Mouse (Mus musculus) midbrain, embryonic 12.5 days (tissue): ENCODE results near the gene St6gal2. TPM values are rescaled to one million over a fixed set of nuclear protein-coding genes. Genes with fewer than 3 reads are reported as not detected.

ENCODE experiments used
- ATAC-seq: fragments of 200-750 bp; cut with Nextera tagmentation; 2 replicates; pipeline ENCODE4 v1.8.0; 2017; ENCODE audit warnings: low read depth, moderate TSS enrichment, moderate library complexity; ENCODE audit not compliant: low FRiP score
- H3K27ac ChIP-seq: fragments of 300-500 bp; sonication (generic); replicated peaks from 2 replicates; pipeline ENCODE4 v1.5.1; 2016; ENCODE audit warnings: mild to moderate bottlenecking
- H3K27me3 ChIP-seq: fragments of 300-500 bp; sonication (generic); 2 replicates; pipeline ENCODE4 v1.6.1; 2016; ENCODE audit warnings: mild to moderate bottlenecking
- H3K36me3 ChIP-seq: fragments of 300-500 bp; sonication (generic); 2 replicates; pipeline ENCODE4 v1.6.1; 2016
- H3K4me1 ChIP-seq: fragments of 300-500 bp; sonication (generic); 2 replicates; pipeline ENCODE4 v1.6.1; 2016
- H3K4me2 ChIP-seq: fragments of 300-500 bp; sonication (generic); replicated peaks from 2 replicates; pipeline ENCODE4 v1.6.1; 2016; ENCODE audit warnings: mild to moderate bottlenecking, moderate library complexity
- H3K4me3 ChIP-seq: fragments of 300-500 bp; sonication (generic); 2 replicates; pipeline ENCODE4 v1.5.1; 2016; ENCODE audit warnings: mild to moderate bottlenecking
- H3K9ac ChIP-seq: fragments of 300-500 bp; sonication (generic); replicated peaks from 2 replicates; pipeline ENCODE4 v1.6.1; 2016; ENCODE audit warnings: mild to moderate bottlenecking, moderate library complexity
- H3K9me3 ChIP-seq: fragments of 300-500 bp; sonication (generic); 2 replicates; pipeline ENCODE4 v1.6.1; 2016; ENCODE audit warnings: mild to moderate bottlenecking
- WGBS: fragments of 180-500 bp; shearing (Covaris S2); methylation state at CpG from one replicate; pipeline ENCODE4 v1.1.7; 2016; 5-methylcytosine and 5-hydroxymethylcytosine counted together
- polyA plus RNA-seq: library from polyadenylated mRNA; unstranded; fragments of >200 nt; fragmentation: Nextera tagmentation; extraction: Ambion mirVana; gene quantifications from 2 replicates; pipeline ENCODE4 v1.2.1, GENCODE M21; 2016

Gene St6gal2
- polyA plus RNA-seq, 1 experiment from 2014 or later: 10.8 TPM

DNA sequence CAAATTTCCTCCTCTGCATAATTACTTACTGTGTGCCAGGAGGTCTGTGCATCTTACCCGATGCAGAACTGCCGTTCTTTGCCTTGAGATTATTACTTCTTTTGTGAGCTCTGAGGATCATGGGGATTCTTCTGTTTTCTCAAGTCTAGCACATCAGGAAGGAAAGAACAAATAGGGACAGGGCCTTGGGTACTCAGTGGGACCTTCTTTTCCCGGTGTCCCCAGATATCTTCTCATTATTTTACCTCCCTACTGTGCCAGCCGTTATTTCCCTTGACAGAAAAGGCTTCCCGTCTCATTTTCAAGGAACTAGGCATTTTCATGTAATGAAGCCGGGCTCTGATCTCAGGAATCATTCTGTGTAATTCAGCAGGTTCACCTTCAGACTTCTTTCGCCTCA is 34.2 kb downstream of the St6gal2 start:
- H3K4me3 ChIP-seq: no peak overlapping the region
- no peak overlapping the region for H3K9ac ChIP-seq
- H3K4me2 ChIP-seq: no peak overlapping the region
- ATAC-seq: no peak
- H3K36me3 ChIP-seq: peaks cover 5% of the 10 kb centered on the region
- H3K9me3 ChIP-seq: no peaks in the 10 kb centered on the region
- no peak overlapping the region for H3K27ac ChIP-seq
- WGBS: 79% methylated on average over 7 of the region's 7 CpGs
- H3K27me3 ChIP-seq: no peaks in the 10 kb centered on the region
- H3K4me1 ChIP-seq: no peaks in the 10 kb centered on the region

DNA sequence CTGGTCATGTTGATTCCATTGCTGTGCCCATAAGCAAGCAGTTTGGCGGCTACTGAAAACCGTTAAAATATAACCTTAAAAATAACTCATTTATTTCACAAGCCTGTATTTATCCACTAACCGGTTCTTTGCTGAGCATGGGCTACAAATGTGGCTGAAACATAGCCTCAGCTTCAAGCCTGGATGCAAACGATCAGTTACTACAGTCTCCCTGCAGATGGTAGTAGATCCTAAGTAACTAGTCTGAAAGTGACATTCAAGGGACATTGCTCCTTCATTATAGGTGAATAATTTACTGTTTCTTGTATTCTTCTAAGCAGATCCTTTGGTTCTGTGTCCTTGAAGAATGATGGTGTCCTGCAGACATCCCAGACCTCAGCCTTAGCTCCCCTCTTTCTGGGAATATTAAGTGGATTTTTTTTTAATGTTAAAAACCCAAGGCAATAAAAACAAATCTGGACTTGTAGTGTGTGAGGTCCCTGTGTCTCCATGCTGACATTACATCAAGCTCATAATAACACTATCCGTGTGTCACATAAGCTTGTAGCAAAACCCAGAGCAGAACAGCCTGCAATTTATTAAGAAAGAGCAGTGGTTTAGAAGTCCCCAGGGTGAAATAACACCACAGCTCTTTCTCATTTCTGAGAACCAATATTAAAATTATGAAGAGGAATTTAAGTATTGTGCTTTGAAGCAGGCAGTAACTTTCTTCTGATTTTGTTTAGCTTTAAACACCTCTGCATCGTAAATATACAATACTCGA is 39.1 kb downstream of the St6gal2 start:
- Histone ChIP-seq H3K27me3 (no peaks in the 10 kb centered on the region), H3K9me3 (no peaks in the 10 kb centered on the region), H3K4me1 (no peaks in the 10 kb centered on the region), H3K27ac (no peak overlapping the region), H3K36me3 (peaks cover 5% of the 10 kb centered on the region), H3K4me3 (no peak overlapping the region), H3K9ac (no peak overlapping the region), H3K4me2 (no peak overlapping the region)
- 91% methylated on average over 7 of the region's 7 CpGs for WGBS
- no peak for ATAC-seq

DNA sequence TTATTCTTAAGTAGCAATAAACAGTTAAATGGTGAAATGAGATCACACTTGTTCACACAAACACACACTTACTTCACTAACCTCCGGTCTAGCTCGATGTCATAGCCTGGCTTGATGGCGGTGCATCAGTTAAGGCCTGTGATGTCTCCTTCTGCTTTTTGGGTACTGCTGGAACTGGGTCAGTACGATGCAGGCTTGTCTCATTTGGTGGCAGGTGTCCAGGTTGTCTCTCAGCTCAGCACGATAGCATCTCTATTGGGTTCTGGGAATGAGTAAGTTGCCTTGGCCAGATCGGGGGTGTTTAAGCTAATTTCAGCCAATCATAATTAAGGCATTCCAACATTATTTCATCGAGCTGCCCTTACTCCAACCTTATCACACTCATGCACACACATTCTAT is 86.7 kb downstream of the St6gal2 start:
- H3K36me3 ChIP-seq: no peaks in the 10 kb centered on the region
- no peaks in the 10 kb centered on the region for H3K4me1 ChIP-seq
- WGBS: 91% methylated on average over 7 of the region's 7 CpGs
- no peak overlapping the region for H3K4me2 ChIP-seq
- no peak overlapping the region for H3K27ac ChIP-seq
- no peak for ATAC-seq
- H3K9me3 ChIP-seq: no peaks in the 10 kb centered on the region
- H3K9ac ChIP-seq: no peak overlapping the region
- no peak overlapping the region for H3K4me3 ChIP-seq
- H3K27me3 ChIP-seq: no peaks in the 10 kb centered on the region

DNA sequence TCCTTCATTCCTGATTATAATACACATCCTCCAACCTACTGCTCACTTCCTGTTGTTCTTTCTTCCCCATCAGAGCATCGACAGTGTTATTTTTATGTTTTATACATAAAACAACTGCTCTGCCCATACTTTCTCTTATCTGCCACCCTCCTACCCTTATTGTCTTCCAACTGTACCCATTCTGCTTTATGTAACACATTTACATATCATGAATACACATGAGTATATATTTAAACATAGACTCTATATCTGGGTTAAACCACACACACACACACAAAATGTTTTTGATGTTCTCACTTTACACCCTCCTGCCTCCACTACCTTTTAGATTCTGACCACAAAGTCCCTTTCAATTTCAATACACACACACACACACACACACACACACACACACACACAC is 103.3 kb downstream of the St6gal2 start:
- H3K9me3 ChIP-seq: no peaks in the 10 kb centered on the region
- WGBS: 92% methylated on average over 1 of the region's 1 CpGs
- H3K4me2 ChIP-seq: no peak overlapping the region
- no peaks in the 10 kb centered on the region for H3K36me3 ChIP-seq
- no peaks in the 10 kb centered on the region for H3K4me1 ChIP-seq
- H3K27me3 ChIP-seq: no peaks in the 10 kb centered on the region
- no peak overlapping the region for H3K9ac ChIP-seq
- no peak overlapping the region for H3K4me3 ChIP-seq
- no peak overlapping the region for H3K27ac ChIP-seq
- no peak for ATAC-seq

DNA sequence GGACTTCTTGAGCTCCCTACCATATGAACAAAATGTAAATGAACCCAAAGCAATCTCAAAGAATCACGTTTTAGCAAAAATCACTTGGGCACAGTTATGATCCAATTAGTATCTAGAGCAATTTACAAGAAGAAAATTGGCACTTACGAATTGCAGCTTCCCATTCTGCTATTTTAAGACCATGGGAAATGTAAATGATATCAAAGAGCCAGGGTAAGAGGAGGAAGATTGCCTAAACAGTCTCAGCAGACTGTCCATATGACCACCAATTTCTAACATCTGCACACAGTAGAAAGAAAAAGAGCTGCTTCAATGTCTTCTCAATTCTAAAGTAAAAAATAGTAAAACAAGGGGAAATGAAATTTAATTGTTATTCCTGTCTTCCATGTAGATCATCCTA is 116.6 kb downstream of the St6gal2 start:
- no peaks in the 10 kb centered on the region for H3K27me3 ChIP-seq

More for the DNA sequence above, 116.6 kb downstream of the St6gal2 start:
- H3K36me3 ChIP-seq: no peaks in the 10 kb centered on the region
- H3K4me1 ChIP-seq: no peaks in the 10 kb centered on the region
- no peaks in the 10 kb centered on the region for H3K9me3 ChIP-seq
- H3K27ac ChIP-seq: no peak overlapping the region
- 70% methylated on average over 2 of the region's 2 CpGs for WGBS
- H3K4me3 ChIP-seq: no peak overlapping the region
- H3K4me2 ChIP-seq: no peak overlapping the region
- ATAC-seq: no peak
- no peak overlapping the region for H3K9ac ChIP-seq

Other genes with a start within 250 kb of the St6gal2 start
- gene Vmn2r118, start 179.8 kb downstream of the St6gal2 start, polyA plus RNA-seq: not detected in 2 replicates